Mouse (Mus musculus): Measurements from ENCODE around the gene Atxn1.
A peak's percentile ranks its signal among the peaks of the same experiment; 100 is the strongest.

Gene Atxn1

DNA sequence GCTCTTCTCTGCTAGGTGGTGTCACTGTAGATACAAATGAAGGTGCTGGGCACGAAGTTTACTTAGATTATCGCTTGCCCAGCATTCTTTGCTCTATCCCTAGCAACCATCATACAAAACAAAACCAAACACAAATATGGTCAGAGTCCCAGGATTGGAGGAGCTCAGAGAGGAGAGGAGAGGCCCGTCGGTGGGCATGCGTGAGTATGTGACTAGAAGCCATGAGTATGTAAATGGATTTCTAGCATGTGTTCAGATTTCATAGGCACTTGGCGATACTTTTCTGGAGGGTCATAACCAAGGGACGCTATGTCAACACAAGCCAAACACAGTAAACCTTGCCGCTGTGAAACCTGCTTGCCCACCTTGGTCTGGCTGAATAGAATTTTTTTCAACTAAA, 107.4 kb downstream of the Atxn1 start:
- no peaks in the 10 kb centered on the region for H3K27me3 ChIP-seq (ENCODE audit: control insufficient read depth, insufficient read depth, low read length, poor library complexity, severe bottlenecking)
- H3K36me3 ChIP-seq (ENCODE audit: control insufficient read depth, insufficient read depth, low read length, poor library complexity, severe bottlenecking) = no peaks in the 10 kb centered on the region
- no peak for DNase-seq (ENCODE audit: low read depth, low spot score)

DNA sequence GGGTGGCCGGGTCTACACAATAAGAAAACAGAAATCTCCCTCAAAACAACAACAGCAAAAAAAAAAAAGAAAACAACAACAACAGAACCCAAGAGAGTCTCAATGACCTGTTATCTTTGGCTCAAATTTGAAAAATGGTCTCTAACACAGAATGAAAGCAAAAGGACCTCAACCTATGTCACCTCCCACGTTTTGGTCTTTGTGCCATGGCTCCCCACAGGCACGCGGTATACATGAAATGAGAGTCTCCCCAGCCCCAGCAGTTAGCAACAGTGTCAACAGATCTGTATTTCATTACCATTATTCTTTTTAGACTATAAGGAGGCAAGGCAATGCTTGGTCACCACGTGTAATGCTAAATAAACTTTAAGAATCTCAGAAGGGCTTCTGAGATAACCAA, 110.3 kb downstream of the Atxn1 start:
- Histone ChIP-seq H3K36me3 (ENCODE audit: control insufficient read depth, insufficient read depth, low read length, poor library complexity, severe bottlenecking) (no peaks in the 10 kb centered on the region), H3K27me3 (ENCODE audit: control insufficient read depth, insufficient read depth, low read length, poor library complexity, severe bottlenecking) (no peaks in the 10 kb centered on the region)
- no peak for DNase-seq (ENCODE audit: low read depth, low spot score)

DNA sequence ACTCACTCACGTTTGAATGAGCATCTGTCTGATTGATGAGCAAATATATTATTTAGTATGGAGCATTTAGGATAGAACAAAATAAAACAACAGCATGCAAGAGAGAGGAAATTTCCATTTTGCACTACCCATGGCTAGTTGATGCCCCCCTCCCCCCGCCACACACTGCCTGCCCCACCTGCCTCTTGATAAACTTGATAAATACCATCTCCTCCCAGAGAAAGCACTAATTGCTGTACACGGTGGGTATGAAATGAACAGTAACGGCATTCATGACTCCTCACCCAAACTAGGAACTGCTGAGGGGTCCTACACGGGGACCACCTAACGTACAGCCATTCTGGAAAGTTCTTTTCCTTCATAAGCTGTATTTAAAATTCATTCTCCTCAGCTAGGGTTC, 111.1 kb downstream of the Atxn1 start:
- Histone ChIP-seq H3K36me3 (ENCODE audit: control insufficient read depth, insufficient read depth, low read length, poor library complexity, severe bottlenecking) (no peaks in the 10 kb centered on the region), H3K27me3 (ENCODE audit: control insufficient read depth, insufficient read depth, low read length, poor library complexity, severe bottlenecking) (no peaks in the 10 kb centered on the region)
- DNase-seq (ENCODE audit: low read depth, low spot score) = no peak

DNA sequence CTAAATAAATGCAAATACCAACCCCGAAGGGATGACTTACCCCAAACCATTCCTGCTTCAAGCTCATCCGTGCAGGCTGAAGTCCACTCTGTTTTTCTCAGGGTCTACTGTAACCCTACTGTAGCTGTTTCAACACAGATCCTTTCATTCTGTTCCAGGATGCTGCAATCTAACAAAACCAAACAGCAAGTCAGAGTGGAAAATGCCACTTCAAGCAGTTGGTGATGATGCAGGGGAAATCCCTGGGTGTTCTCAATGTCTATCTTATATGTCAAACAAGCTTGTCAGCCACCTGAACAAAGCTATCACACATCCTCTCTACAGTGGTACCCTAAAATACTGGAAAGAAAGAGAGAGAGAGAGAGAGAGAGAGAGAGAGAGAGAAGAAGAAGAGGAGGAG, 112.5 kb downstream of the Atxn1 start:
- no peaks in the 10 kb centered on the region for H3K27me3 ChIP-seq (ENCODE audit: control insufficient read depth, insufficient read depth, low read length, poor library complexity, severe bottlenecking)
- peak; percentile 34 for DNase-seq (ENCODE audit: low read depth, low spot score)
- no peaks in the 10 kb centered on the region for H3K36me3 ChIP-seq (ENCODE audit: control insufficient read depth, insufficient read depth, low read length, poor library complexity, severe bottlenecking)

DNA sequence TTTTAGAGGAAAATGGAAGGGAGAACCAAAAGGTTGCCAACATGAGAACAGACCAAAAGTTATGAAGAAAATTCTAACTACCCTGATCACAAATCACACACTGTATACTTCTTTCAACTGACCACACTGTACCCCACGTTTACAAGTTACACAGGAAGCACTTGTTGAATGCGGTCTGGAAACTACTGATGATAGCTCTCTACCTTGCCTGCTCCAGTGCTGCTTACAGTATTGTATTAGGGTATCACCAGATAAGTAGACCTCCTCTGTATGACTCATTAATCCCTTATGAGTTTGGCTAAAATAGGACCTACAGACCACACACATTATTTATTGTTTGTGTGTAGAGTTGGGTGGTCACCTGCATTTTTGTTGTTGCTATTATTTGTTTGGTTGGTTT, 113.1 kb downstream of the Atxn1 start:
- H3K27me3 ChIP-seq (ENCODE audit: control insufficient read depth, insufficient read depth, low read length, poor library complexity, severe bottlenecking) = no peaks in the 10 kb centered on the region
- H3K36me3 ChIP-seq (ENCODE audit: control insufficient read depth, insufficient read depth, low read length, poor library complexity, severe bottlenecking) = no peaks in the 10 kb centered on the region
- DNase-seq (ENCODE audit: low read depth, low spot score) = no peak

DNA sequence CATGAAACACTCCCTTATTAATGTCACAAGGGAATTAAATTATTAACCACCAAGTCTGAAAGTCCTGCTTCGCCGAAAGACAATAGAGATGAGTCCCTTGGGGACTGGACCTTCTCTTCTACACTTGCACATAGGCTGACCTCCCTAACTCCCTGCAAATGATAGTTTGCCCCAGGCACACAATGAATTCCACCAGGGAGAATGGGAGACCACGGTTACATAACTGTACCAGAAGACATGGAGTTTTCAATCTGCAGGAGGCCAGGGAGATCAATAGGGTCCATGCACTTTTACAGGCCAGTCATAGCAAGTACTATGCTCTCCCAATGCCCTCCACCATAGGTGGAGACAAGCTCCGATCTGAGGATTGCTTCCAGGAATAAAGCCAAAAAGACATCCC, 113.7 kb downstream of the Atxn1 start:
- H3K27me3 ChIP-seq (ENCODE audit: control insufficient read depth, insufficient read depth, low read length, poor library complexity, severe bottlenecking) = no peaks in the 10 kb centered on the region
- no peak for DNase-seq (ENCODE audit: low read depth, low spot score)
- no peaks in the 10 kb centered on the region for H3K36me3 ChIP-seq (ENCODE audit: control insufficient read depth, insufficient read depth, low read length, poor library complexity, severe bottlenecking)

DNA sequence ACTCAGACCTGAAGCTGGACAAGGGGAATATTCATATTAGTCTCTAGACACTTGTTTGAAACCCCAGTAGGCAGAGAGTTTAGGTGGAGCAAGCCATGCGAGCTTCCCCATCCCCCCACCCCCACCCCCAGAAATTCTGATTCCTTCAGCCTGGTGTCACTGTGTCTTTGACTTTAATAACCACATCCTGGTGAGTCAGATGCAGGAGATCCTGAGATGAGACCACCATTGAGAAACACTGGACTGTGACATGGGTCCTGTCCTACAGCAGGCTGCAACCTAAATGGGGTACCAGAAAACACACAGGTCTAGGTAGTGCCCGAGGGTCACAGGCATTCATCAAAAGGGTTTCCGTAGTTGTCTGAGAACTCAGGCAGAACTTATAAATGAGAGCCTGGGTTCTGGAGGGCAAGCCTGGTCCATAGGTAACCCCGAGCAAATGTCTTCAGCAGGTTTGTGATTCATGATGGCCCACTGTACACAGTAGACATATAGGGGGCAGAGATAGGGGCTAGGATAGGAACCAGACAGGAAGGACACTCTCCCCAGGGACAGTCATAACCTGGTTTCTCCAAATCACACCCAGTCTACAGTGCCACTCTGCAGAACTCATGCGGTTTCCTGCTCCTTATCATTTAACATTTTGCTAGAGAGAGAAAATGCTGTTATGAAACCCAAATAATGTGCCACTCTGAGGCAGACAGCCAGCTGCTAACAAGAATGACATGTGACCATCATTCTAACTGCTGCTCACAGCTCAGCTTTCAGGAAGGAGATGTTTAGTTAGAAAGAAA, 114.4 kb downstream of the Atxn1 start:
- Histone ChIP-seq H3K36me3 (ENCODE audit: control insufficient read depth, insufficient read depth, low read length, poor library complexity, severe bottlenecking) (no peaks in the 10 kb centered on the region), H3K27me3 (ENCODE audit: control insufficient read depth, insufficient read depth, low read length, poor library complexity, severe bottlenecking) (no peaks in the 10 kb centered on the region)
- peak; percentile 31 for DNase-seq (ENCODE audit: low read depth, low spot score)

DNA sequence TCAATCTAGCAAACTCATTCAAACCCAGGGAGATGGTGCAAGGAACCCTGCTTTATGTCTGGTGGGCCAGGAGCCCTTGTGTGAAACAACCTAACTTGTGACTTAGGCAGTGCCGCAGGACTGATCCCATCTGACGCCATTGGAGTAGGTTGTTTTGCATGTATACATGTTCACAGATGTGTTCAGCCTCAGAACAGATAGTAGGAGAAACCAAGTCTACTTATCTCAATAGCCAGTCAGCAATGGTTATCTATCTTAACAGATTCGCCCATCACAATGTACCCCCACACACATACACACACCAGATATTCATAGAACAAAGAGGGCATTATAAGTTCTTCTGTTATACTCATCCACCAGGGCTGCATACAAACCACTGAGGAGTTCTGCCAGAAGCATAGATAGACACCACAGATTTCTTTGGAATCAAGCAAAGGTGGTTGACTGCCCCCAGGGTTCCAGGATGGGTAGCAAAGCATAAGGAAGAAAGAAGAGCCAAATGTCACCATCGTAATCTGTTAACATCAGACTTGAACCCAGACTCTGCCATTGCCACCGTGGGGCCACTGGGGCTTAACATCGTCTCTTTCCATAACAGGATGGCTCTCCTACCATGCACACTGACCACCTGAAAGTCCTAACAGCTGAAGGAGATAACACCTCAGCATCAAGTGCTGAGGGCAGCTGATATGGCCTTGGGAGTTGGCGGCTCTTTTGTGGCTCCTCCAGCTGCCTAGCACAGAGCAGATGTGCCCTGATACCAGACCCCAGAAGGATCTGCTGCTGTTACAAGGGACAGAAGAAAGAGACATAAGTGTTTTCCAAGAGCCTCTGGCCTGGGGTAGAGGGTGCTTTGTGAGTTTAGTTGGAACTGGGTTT, 115.4 kb downstream of the Atxn1 start:
- no peaks in the 10 kb centered on the region for H3K36me3 ChIP-seq (ENCODE audit: control insufficient read depth, insufficient read depth, low read length, poor library complexity, severe bottlenecking)
- no peak for DNase-seq (ENCODE audit: low read depth, low spot score)
- no peaks in the 10 kb centered on the region for H3K27me3 ChIP-seq (ENCODE audit: control insufficient read depth, insufficient read depth, low read length, poor library complexity, severe bottlenecking)

DNA sequence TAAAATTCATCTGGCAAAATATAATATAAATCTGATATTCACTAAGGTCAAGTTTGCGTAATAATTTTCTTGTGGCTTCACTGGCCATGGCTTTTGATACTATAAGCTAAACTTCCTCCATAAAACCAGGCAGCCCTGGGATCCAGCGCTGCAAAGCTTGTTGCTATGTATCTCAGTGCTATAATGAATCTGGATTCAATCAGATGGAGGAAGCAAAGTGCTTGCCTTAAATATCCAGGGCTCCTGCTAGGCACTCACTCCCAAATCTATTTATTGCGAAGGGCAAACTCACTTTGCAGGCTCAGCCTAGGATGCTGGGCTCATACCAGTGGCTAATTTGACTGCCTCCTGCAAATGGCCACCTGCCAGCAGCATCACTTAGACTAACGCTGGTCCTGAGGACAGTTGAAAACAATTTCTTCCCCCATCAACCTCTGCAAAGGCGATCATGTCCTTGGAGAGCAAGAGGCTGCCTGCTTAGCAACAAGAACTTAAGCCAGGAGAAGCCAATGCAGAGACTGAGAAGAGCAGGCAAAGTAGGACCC, 122.2 kb downstream of the Atxn1 start:
- Histone ChIP-seq H3K36me3 (ENCODE audit: control insufficient read depth, insufficient read depth, low read length, poor library complexity, severe bottlenecking) (no peaks in the 10 kb centered on the region), H3K27me3 (ENCODE audit: control insufficient read depth, insufficient read depth, low read length, poor library complexity, severe bottlenecking) (no peaks in the 10 kb centered on the region)
- no peak for DNase-seq (ENCODE audit: low read depth, low spot score)

DNA sequence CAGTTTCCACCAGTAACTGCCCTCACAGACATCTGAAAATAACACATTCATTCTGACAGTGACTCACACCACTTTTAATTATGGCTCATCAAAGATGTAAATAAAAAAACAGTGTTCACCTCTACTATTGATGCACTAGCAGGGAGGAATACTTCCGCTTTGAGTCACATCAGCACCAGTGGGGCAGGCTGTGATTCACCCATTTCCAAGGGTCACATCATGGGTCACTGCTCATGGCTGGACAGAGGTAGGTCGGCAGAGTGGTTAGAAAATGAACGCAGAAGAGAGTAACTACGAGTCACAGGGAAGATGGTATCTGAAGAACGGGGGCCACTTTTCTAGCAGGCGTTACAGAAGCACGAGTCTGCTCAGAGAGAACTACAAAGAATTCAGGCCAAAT, 124.9 kb downstream of the Atxn1 start:
- no peak for DNase-seq (ENCODE audit: low read depth, low spot score)
- Histone ChIP-seq H3K36me3 (ENCODE audit: control insufficient read depth, insufficient read depth, low read length, poor library complexity, severe bottlenecking) (no peaks in the 10 kb centered on the region), H3K27me3 (ENCODE audit: control insufficient read depth, insufficient read depth, low read length, poor library complexity, severe bottlenecking) (no peaks in the 10 kb centered on the region)

DNA sequence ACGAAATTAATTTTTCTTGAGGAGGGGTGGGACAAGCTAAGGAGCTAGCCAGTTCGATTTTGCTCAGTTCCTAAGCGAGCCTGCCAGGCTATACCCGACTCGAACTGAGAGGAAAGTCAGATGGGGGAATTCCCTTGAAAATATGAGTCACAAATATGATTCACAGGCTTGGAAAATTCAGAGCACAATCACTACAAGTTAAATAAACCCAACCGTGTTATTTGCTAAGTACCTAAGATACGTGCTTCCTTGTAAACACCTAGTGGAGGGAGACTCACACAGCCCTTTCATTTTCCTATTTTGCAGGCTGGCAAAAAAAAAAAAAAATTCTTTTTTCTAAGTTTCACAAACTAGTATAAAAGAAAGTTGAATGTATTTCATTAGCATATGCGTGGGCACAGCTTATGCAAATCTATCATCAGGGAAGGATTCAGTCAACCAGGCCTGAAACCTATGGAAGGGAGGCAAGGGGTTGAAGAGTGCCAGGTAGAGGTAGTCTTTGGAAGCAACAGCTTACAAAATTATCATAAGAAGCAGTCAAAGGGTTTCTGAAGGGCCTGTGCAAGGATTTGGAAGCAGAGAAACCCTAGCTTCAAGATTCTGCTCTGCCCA, 127.1 kb downstream of the Atxn1 start:
- Histone ChIP-seq H3K36me3 (ENCODE audit: control insufficient read depth, insufficient read depth, low read length, poor library complexity, severe bottlenecking) (no peaks in the 10 kb centered on the region), H3K27me3 (ENCODE audit: control insufficient read depth, insufficient read depth, low read length, poor library complexity, severe bottlenecking) (no peaks in the 10 kb centered on the region)
- peak; percentile 27 for DNase-seq (ENCODE audit: low read depth, low spot score)

DNA sequence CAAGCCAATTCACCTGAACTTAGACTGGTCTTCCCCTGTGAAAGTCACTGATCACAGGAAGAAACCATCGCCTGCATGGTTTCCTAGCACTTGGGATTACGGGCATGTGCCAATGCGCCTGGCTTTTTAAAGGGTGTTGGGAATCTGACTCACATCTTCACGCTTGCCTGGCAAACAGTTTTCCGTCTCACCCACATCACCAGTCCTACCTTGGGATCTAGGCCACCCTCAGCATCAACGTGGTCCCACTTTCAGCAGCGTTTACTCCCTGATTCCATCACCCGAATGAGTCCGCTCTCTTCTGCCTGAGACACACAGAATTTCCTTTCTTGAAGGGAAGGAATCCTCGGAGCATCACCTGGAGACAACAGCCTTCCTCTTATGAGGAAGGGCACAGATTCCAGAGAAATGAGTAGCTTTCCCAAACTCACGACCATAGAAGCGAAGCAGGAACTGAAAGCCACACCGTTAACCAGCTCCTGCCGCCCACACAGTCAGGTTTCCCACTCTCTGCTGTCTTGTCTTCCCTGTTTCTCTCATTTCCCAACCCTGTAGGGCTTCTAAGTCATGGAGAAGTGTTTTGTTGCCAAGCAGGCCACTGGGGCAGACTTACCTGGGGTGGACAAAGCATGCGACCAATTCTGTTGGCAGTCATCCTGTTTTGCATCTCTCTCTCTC, 128.3 kb downstream of the Atxn1 start:
- Histone ChIP-seq H3K27me3 (ENCODE audit: control insufficient read depth, insufficient read depth, low read length, poor library complexity, severe bottlenecking) (no peaks in the 10 kb centered on the region), H3K36me3 (ENCODE audit: control insufficient read depth, insufficient read depth, low read length, poor library complexity, severe bottlenecking) (no peaks in the 10 kb centered on the region)
- DNase-seq (ENCODE audit: low read depth, low spot score) = no peak

DNA sequence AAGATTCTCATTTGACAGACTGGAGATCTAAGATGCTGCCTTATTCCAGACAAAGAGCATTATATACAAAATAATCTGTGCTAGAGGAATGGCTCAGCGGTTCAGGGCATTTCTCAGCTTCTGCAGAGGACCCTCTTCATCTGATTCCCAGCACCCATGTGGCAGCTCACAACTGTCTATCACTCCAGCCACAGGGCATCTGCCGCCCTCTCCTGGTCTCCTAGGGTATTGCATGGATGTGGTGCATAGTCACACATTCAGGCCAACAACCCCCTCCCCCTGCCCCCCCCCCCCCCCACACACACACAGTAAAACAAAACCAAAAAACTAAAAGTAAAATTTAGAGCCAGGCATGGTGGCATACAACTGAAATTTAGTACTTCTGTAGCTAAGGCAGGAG, 130.5 kb downstream of the Atxn1 start:
- DNase-seq (ENCODE audit: low read depth, low spot score) = peak; percentile 24
- no peaks in the 10 kb centered on the region for H3K27me3 ChIP-seq (ENCODE audit: control insufficient read depth, insufficient read depth, low read length, poor library complexity, severe bottlenecking)
- H3K36me3 ChIP-seq (ENCODE audit: control insufficient read depth, insufficient read depth, low read length, poor library complexity, severe bottlenecking) = no peaks in the 10 kb centered on the region

DNA sequence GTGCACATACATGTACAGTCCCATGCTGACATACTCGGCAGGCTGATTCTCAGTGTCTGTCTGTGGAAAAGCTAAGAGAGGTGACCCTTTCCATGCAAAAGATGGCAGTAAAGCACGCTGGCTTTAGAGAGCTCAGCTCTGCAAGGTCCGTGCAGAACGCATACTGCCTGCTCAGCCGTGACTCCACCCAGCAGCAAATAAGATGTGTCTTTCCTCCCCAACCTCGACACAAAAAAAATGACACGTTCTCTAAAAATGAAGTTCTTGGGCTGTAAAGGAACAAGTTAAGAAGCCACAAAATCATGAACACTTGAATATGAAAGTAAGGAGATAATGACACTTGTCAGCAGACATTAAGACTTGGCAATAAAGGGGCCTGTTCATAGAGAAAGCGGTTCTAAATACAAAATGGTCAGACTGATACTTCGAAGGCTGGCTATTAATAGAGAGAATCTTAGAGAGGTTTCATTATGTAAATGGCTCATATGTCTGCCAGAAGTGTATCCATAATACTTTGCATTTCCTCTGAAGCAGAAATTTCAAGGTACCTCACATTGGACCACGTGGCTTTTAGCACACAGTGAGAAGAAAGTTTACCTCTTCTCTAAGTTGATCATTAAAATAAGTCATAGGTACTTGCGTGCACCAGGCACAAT, 132.0 kb downstream of the Atxn1 start:
- peak; percentile 16 for DNase-seq (ENCODE audit: low read depth, low spot score)
- no peaks in the 10 kb centered on the region for H3K36me3 ChIP-seq (ENCODE audit: control insufficient read depth, insufficient read depth, low read length, poor library complexity, severe bottlenecking)

More for the DNA sequence above, 132.0 kb downstream of the Atxn1 start:
- H3K27me3 ChIP-seq (ENCODE audit: control insufficient read depth, insufficient read depth, low read length, poor library complexity, severe bottlenecking) = no peaks in the 10 kb centered on the region

Measured in splenic B cell, adult 2 months (primary cell).